Mouse (Mus musculus): ENCODE measurements around the gene Mrpl2. TPM values are rescaled to one million over a fixed set of nuclear protein-coding genes. Genes with fewer than 3 reads are reported as not detected.

Mrpl2 gene
- polyA plus RNA-seq, 1 experiment from 2014 or later = 106 TPM

GRCm38 (mm10) chr17:46691390-46691789, 45.4 kb downstream of the Mrpl2 start:
- Histone ChIP-seq H3K9ac (no peak overlapping the region), H3K9me3 (no peaks in the 10 kb centered on the region), H3K4me2 (no peak overlapping the region), H3K4me3 (no peak overlapping the region), H3K27ac (no peak overlapping the region), H3K4me1 (no peaks in the 10 kb centered on the region), H3K27me3 (no peaks in the 10 kb centered on the region), H3K36me3 (peaks cover 29% of the 10 kb centered on the region)
- ATAC-seq (ENCODE audit: borderline replicate concordance, extremely low read depth, low FRiP score, low TSS enrichment) = no peak
- WGBS = 72% methylated on average over 2 of the region's 2 CpGs

- H3K9me3 ChIP-seq = no peaks in the 10 kb centered on the region
- 63% methylated on average over 1 of the region's 1 CpGs for WGBS
- peaks cover 27% of the 10 kb centered on the region; the same call in 1 of the 2 replicates for H3K36me3 ChIP-seq
- no peaks in the 10 kb centered on the region for H3K4me1 ChIP-seq
- no peaks in the 10 kb centered on the region for H3K27me3 ChIP-seq
- no peak overlapping the region for H3K27ac ChIP-seq
- H3K4me2 ChIP-seq = no peak overlapping the region
- ATAC-seq (ENCODE audit: borderline replicate concordance, extremely low read depth, low FRiP score, low TSS enrichment) = no peak
- H3K9ac ChIP-seq = no peak overlapping the region
- H3K4me3 ChIP-seq = no peak overlapping the region
Observed at GRCm38 (mm10) chr17:46694517-46695063, 48.6 kb downstream of the Mrpl2 start.

GRCm38 (mm10) chr17:46698515-46698914, 52.5 kb downstream of the Mrpl2 start:
- Histone ChIP-seq H3K4me1 (peaks cover 18% of the 10 kb centered on the region), H3K36me3 (peaks cover 25% of the 10 kb centered on the region), H3K27ac (no peak overlapping the region), H3K9ac (no peak overlapping the region), H3K27me3 (no peaks in the 10 kb centered on the region), H3K9me3 (no peaks in the 10 kb centered on the region), H3K4me2 (no peak overlapping the region), H3K4me3 (no peak overlapping the region)
- WGBS = 88% methylated on average over 6 of the region's 6 CpGs
- ATAC-seq (ENCODE audit: borderline replicate concordance, extremely low read depth, low FRiP score, low TSS enrichment) = no peak

GRCm38 (mm10) chr17:46699245-46699644, 53.2 kb downstream of the Mrpl2 start:
- Histone ChIP-seq H3K27me3 (no peaks in the 10 kb centered on the region), H3K4me3 (no peak overlapping the region), H3K4me1 (peaks cover 24% of the 10 kb centered on the region), H3K9ac (no peak overlapping the region), H3K27ac (no peak overlapping the region), H3K36me3 (peaks cover 25% of the 10 kb centered on the region), H3K9me3 (no peaks in the 10 kb centered on the region), H3K4me2 (no peak overlapping the region)
- WGBS = 73% methylated on average over 5 of the region's 5 CpGs
- ATAC-seq (ENCODE audit: borderline replicate concordance, extremely low read depth, low FRiP score, low TSS enrichment) = no peak

Other genes starting within 250 kb of the Mrpl2 start
- gene Crip3, start 217.3 kb upstream of the Mrpl2 start, polyA plus RNA-seq (2015; fragmentation: Nextera tagmentation; extraction: Ambion mirVana) = 1.7 and 7.8 TPM in 2 replicates
- gene Slc22a7, start 207.8 kb upstream of the Mrpl2 start, polyA plus RNA-seq (2015; fragmentation: Nextera tagmentation; extraction: Ambion mirVana) = 0.29 TPM in 1 of 2 replicates, not detected in the other
- gene Ttbk1, start 158.6 kb upstream of the Mrpl2 start, polyA plus RNA-seq (2015; fragmentation: Nextera tagmentation; extraction: Ambion mirVana) = 0.04 and 0.11 TPM in 2 replicates
- 43.0 and 51.3 TPM in 2 replicates for gene Dnph1, start 149.5 kb upstream of the Mrpl2 start, polyA plus RNA-seq (2015; fragmentation: Nextera tagmentation; extraction: Ambion mirVana)
- 2.9 and 3.4 TPM in 2 replicates for gene Cul9, start 99.8 kb upstream of the Mrpl2 start, polyA plus RNA-seq (2015; fragmentation: Nextera tagmentation; extraction: Ambion mirVana)
- gene Srf, start 90.1 kb upstream of the Mrpl2 start, polyA plus RNA-seq (2015; fragmentation: Nextera tagmentation; extraction: Ambion mirVana) = 10.4 and 10.7 TPM in 2 replicates
- 134 and 142 TPM in 2 replicates for gene Ptk7, start 16.7 kb upstream of the Mrpl2 start, polyA plus RNA-seq (2015; fragmentation: Nextera tagmentation; extraction: Ambion mirVana)
- 24.9 and 25.8 TPM in 2 replicates for gene Klc4, start 207 bp upstream of the Mrpl2 start, polyA plus RNA-seq (2015; fragmentation: Nextera tagmentation; extraction: Ambion mirVana)
- 48.2 and 49.5 TPM in 2 replicates for gene Cul7, start 4.1 kb downstream of the Mrpl2 start, polyA plus RNA-seq (2015; fragmentation: Nextera tagmentation; extraction: Ambion mirVana)
- 55.1 and 56.2 TPM in 2 replicates for gene Rrp36, start 28.1 kb downstream of the Mrpl2 start, polyA plus RNA-seq (2015; fragmentation: Nextera tagmentation; extraction: Ambion mirVana)
- 128 and 134 TPM in 2 replicates for gene Mea1, start 32.6 kb downstream of the Mrpl2 start, polyA plus RNA-seq (2015; fragmentation: Nextera tagmentation; extraction: Ambion mirVana)
- 117 and 122 TPM in 2 replicates for gene Klhdc3, start 34.7 kb downstream of the Mrpl2 start, polyA plus RNA-seq (2015; fragmentation: Nextera tagmentation; extraction: Ambion mirVana)
- 96.0 and 102 TPM in 2 replicates for gene Ppp2r5d, start 58.9 kb downstream of the Mrpl2 start, polyA plus RNA-seq (2015; fragmentation: Nextera tagmentation; extraction: Ambion mirVana)
- gene Pex6, start 65.2 kb downstream of the Mrpl2 start, polyA plus RNA-seq (2015; fragmentation: Nextera tagmentation; extraction: Ambion mirVana) = 27.7 and 28.6 TPM in 2 replicates
- 1.3 and 1.8 TPM in 2 replicates for gene Gnmt, start 82.9 kb downstream of the Mrpl2 start, polyA plus RNA-seq (2015; fragmentation: Nextera tagmentation; extraction: Ambion mirVana)
- gene Cnpy3, start 106.0 kb downstream of the Mrpl2 start, polyA plus RNA-seq (2015; fragmentation: Nextera tagmentation; extraction: Ambion mirVana) = 83.0 and 83.6 TPM in 2 replicates
- gene Ptcra, start 117.5 kb downstream of the Mrpl2 start, polyA plus RNA-seq (2015; fragmentation: Nextera tagmentation; extraction: Ambion mirVana) = 1.3 and 8.2 TPM in 2 replicates
- gene 2310039H08Rik, start 126.4 kb downstream of the Mrpl2 start, polyA plus RNA-seq (2015; fragmentation: Nextera tagmentation; extraction: Ambion mirVana) = 62.2 and 63.9 TPM in 2 replicates
- gene Rpl7l1, start 136.4 kb downstream of the Mrpl2 start, polyA plus RNA-seq (2015; fragmentation: Nextera tagmentation; extraction: Ambion mirVana) = 171 and 175 TPM in 2 replicates
- 3.5 and 4.0 TPM in 2 replicates for gene Bicral, start 212.3 kb downstream of the Mrpl2 start, polyA plus RNA-seq (2015; fragmentation: Nextera tagmentation; extraction: Ambion mirVana)
- 53.1 and 58.1 TPM in 2 replicates for gene Tbcc, start 244.5 kb downstream of the Mrpl2 start, polyA plus RNA-seq (2015; fragmentation: Nextera tagmentation; extraction: Ambion mirVana)

Measured in lung, embryonic 15.5 days (tissue).